Mouse (Mus musculus): ENCODE results near the gene Dctpp1. TPM values are rescaled to one million over a fixed set of nuclear protein-coding genes. Genes with fewer than 3 reads are reported as not detected.

The Dctpp1 gene
- total RNA-seq, 2 experiments from 2014 or later = 63.5 to 68.3 TPM

DNA sequence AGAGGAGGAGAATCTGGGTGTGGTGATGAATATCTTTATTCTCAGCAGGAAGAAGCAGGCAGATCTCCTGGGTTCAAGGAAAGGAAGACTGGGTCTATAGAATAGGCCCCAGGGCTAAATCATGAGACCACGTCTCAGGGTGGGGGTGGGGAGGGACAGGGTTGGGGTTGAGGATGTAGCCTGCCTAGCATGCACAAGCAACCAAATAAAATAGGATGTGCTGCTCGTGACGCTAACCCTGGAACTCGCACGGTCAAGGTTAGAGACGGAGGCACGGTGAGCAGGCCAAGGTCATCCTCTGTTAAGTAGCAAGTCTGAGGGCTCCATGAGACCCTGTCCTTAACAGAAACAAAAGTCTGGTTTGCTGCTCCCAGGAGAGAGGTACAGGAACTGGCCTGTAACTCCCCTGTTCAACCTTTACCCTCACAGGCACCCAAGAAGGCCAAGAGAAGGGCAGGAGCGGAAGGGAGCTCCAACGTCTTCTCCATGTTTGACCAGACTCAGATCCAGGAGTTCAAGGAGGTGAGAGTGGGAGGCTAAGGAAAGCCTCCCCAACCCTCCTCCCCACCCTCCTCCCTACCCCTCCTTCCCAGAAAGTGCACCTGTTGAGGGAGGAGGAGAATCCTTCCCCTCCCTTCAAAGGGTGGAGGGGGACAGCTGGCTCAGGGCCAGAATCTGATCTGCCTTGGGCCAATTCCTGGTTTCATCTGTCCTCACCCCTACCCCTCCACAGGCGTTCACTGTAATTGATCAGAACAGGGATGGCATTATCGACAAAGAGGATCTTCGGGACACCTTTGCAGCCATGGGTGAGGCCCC, 47.9 kb downstream of the Dctpp1 start:
- no peak for DNase-seq (ENCODE audit: low spot score in 2 of 2)

- no peak for DNase-seq (ENCODE audit: low spot score in 2 of 2)
Measured at GRCm38 (mm10) chr7:127211014-127211745, 49.3 kb downstream of the Dctpp1 start.

GRCm38 (mm10) chr7:127210266-127210665, 50.2 kb downstream of the Dctpp1 start:
- DNase-seq (ENCODE audit: low spot score in 2 of 2) = no peak

DNA sequence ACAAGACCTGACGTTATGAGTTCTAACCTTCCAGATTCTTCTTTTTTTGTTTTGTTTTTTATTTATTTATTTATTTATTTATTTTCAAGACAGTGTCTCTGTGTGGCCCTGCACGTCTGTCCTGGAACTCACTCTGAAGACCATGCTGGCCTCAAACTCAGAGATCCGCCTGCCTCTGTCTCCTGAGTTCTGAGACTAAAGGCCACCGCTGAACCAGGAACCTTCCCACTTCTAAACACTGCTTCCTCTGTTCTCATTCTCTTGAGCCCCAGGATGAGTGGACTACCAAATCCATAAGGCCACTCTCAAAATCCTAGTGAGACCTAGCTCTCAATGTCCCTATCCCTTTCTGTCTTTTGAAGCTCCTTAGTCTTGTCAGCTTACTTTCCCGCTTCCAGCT, 50.7 kb downstream of the Dctpp1 start:
- no peak for DNase-seq (ENCODE audit: low spot score in 2 of 2)

GRCm38 (mm10) chr7:127208553-127209438, 51.7 kb downstream of the Dctpp1 start, which contains the start of gene Mylpf:
Mylpf (plus strand) TSS chr7:127208890.
- DNase-seq (ENCODE audit: low spot score in 2 of 2) = peak; percentile 76 to 86

DNA sequence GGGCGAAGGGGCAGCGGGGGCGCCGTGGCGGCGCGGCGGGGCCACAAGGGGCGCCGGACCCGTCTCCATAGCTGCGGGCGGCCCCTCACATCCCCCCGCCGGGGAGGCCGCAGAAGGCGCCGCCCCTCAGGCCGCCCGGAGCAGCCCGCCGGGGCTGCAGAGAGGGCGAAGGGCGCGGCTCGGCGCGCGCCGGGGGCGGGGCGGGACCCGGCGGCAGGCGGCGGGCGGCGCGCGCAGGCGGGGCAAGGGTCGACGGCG, 52.3 kb downstream of the Dctpp1 start, which contains the start of gene Tbc1d10b:
Gene Tbc1d10b (minus strand): TSS at position 174 of the 258 bp plus-strand sequence.
- peak in 1 of 2 experiments; percentile 44 for DNase-seq (ENCODE audit: low spot score in 2 of 2)

DNA sequence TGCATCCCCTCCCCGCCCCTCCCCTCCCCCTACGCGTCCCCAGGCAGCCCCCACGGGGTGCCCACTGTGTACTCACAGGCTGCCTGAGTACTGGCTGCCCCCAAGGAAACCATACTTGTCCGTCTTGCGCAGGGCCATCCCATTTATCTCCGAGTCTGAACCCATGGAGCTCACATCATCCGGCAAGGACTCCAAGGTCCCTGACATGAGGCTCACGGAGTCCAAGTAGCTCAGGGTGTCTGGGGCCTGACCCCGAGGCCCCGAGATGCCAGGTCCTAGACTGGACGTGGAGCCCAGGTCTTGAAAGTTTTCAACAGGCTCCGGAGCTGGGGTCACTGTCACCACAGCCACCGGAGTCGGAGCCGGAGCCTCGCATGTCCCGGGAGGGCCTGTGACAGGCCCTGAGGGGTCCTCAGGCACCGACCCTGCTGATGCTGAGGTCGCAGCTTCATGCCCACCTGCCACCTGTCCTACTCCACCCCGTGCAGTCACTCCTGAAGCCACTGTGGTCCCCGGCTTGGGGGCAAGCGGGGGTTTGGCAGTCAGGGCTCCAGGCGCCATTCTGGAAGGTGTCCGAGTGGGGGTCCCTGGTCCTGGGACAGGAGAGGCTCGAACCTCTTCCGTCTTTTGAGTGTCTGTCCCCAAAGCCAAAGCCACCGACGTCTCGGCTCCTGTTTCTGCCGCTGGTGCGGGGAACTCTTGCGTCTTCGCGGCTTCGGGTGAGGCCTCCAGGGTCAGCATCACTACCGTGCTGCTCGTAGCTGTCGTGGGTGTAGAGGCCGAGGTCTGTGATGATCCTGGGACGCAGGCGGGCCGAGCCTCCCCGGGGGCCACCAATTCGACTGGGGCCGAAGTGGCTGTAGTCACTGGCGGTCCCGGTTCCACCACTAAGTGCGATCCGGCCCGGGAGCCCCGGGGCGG, 52.9 kb downstream of the Dctpp1 start:
- peak in 1 of 2 experiments; percentile 27 for DNase-seq (ENCODE audit: low spot score in 2 of 2)

Other genes with a start within 250 kb of the Dctpp1 start
- gene Mvp, start 246.1 kb downstream of the Dctpp1 start, total RNA-seq (2021) = 10 to 100 TPM; 67.1 to 68.4 TPM
- gene Pagr1b, start 244.2 kb downstream of the Dctpp1 start, total RNA-seq (2021) = 1 to 10 TPM; 3.5 to 8.3 TPM
- 10 to 100 TPM; 12.4 to 15.4 TPM for gene Pagr1a, start 243.4 kb downstream of the Dctpp1 start, total RNA-seq (2021)
- gene Gm42742, start 239.6 kb downstream of the Dctpp1 start, total RNA-seq (2021) = 10 to 100 TPM; 34.8 to 36.6 TPM
- 10 to 100 TPM in 1 of 2 experiments, 1 to 10 TPM in 1; 7.4 to 11.1 TPM for gene Prrt2, start 239.5 kb downstream of the Dctpp1 start, total RNA-seq (2021)
- 100 to 1,000 TPM; 240 to 256 TPM for gene Maz, start 233.7 kb downstream of the Dctpp1 start, total RNA-seq (2021)
- 10 to 100 TPM; 45.2 to 45.9 TPM for gene Kif22, start 218.2 kb downstream of the Dctpp1 start, total RNA-seq (2021)
- gene Zg16, start 173.4 kb downstream of the Dctpp1 start, total RNA-seq (2021) = 100 to 1,000 TPM in 1 of 2 experiments, not detected in 1; 137 TPM
- gene AI467606, start 169.3 kb downstream of the Dctpp1 start, total RNA-seq (2021) = 1 to 10 TPM; 1.9 to 2.0 TPM
- 10 to 100 TPM in 1 of 2 experiments, 1 to 10 TPM in 1; 5.7 to 12.0 TPM for gene Qprt, start 138.5 kb downstream of the Dctpp1 start, total RNA-seq (2021)
- gene Spn, start 122.9 kb downstream of the Dctpp1 start, total RNA-seq (2021) = 1 to 10 TPM; 1.8 to 2.1 TPM
- 10 to 100 TPM; 77.6 to 84.4 TPM for gene Cd2bp2, start 64.7 kb downstream of the Dctpp1 start, total RNA-seq (2021)
- gene Tbc1d10b, start 52.2 kb downstream of the Dctpp1 start, total RNA-seq (2021) = 10 to 100 TPM; 57.9 to 58.5 TPM
- gene Mylpf, start 51.8 kb downstream of the Dctpp1 start, total RNA-seq (2021) = 100 to 1,000 TPM; 268 to 794 TPM
- 10 to 100 TPM; 18.3 to 19.3 TPM for gene Zfp553, start 27.6 kb downstream of the Dctpp1 start, total RNA-seq (2021)
- 10 to 100 TPM; 12.6 to 14.5 TPM for gene Sept1, start 27.6 kb downstream of the Dctpp1 start, total RNA-seq (2021)
- 10 to 100 TPM; 36.3 to 39.2 TPM for gene Zfp771, start 16.4 kb downstream of the Dctpp1 start, total RNA-seq (2021)
- 100 to 1,000 TPM in 1 of 2 experiments, 10 to 100 TPM in 1; 92.8 to 115 TPM for gene Sephs2, start 13.3 kb upstream of the Dctpp1 start, total RNA-seq (2021)
- gene Itgal, start 35.6 kb upstream of the Dctpp1 start, total RNA-seq (2021) = 1 to 10 TPM; 3.0 to 3.4 TPM
- gene Zfp768, start 84.9 kb upstream of the Dctpp1 start, total RNA-seq (2021) = 10 to 100 TPM; 32.6 to 33.9 TPM
- gene Zfp747, start 115.3 kb upstream of the Dctpp1 start, total RNA-seq (2021) = 10 to 100 TPM in 1 of 2 experiments, 1 to 10 TPM in 1; 9.9 to 10.4 TPM
- 1 to 10 TPM; 5.2 to 5.7 TPM for gene 9130019O22Rik, start 126.5 kb upstream of the Dctpp1 start, total RNA-seq (2021)
- 10 to 100 TPM; 11.7 to 12.8 TPM for gene E430018J23Rik, start 132.9 kb upstream of the Dctpp1 start, total RNA-seq (2021)
- gene Zfp764, start 146.1 kb upstream of the Dctpp1 start, total RNA-seq (2021) = 1 to 10 TPM; 7.8 to 8.0 TPM
- gene Zfp688, start 161.4 kb upstream of the Dctpp1 start, total RNA-seq (2021) = 10 to 100 TPM; 21.0 to 24.8 TPM
- gene Zfp689, start 188.4 kb upstream of the Dctpp1 start, total RNA-seq (2021) = 1 to 10 TPM; 7.3 to 7.4 TPM
- gene Prr14, start 198.9 kb upstream of the Dctpp1 start, total RNA-seq (2021) = 10 to 100 TPM; 52.3 to 54.8 TPM
- gene Fbrs, start 218.5 kb upstream of the Dctpp1 start, total RNA-seq (2021) = 10 to 100 TPM; 90.8 to 94.0 TPM

All from adrenal gland, postnatal 4 days (tissue).